Mouse (Mus musculus) liver, postnatal 0 days (tissue): ENCODE data around the gene Lamtor2.

ENCODE experiments used
- CTCF ChIP-seq: sonication (generic); IDR thresholded peaks from 2 replicates; pipeline ENCODE4 v1.5.1; 2016; ENCODE audit warnings: antibody characterized with exemption, low read depth
- EP300 ChIP-seq: IDR thresholded peaks from 2 replicates; pipeline ENCODE4 v1.6.1; 2016; ENCODE audit warnings: antibody characterized with exemption, low read depth, mild to moderate bottlenecking

- no peak for TF ChIP-seq CTCF
- TF ChIP-seq EP300, result no peak
These were observed 25.9 kb upstream of the Lamtor2 start for GRCm38 (mm10) chr3:88578498-88579424.
